Mouse (Mus musculus) cerebellum, adult 2 months (tissue): Measurements from ENCODE around the gene Dock1.

Experiments
- CTCF ChIP-seq: fragments of 200-500 bp; IDR thresholded peaks from 2 replicates; pipeline ENCODE4 v1.5.1; 2011; ENCODE audit warnings: low read depth, mild to moderate bottlenecking, control low read depth, low read length, moderate library complexity, borderline replicate concordance; ENCODE audit not compliant: insufficient read depth
- POLR2A ChIP-seq: fragments of 200-500 bp; IDR thresholded peaks from 2 replicates; pipeline ENCODE4 v1.6.1; 2011; ENCODE audit warnings: low read length, control low read depth, borderline replicate concordance; ENCODE audit not compliant: insufficient read depth

DNA sequence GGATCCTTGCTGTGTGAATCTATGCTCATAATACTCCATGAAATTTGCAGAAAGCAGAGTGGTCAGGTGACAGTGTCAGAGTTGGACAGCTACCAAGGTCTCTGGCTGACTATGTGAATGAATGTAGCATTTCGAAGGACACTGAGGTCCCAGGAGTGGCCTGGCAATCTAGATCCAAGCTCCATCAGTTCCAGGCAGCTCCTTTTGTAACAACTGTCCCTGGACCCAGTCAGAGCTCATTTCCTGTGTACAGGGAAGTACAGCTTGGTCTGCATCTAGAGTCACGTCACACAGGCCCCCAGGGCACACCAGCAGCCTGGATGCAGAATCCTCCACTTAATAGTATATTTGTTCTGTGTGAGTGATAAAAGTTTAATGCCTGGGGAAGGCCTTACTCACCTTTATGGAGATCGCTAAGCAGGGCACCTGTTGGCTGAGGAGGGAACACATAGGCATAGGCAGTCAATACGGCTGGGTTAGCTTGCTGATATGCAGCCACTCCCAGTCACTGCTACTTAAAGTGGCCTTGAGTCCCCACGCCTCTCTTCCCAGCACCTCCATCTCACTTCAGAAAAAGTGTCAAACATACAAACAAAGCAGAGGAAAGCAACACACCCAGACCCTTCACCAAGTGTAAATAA lies 4.7 kb upstream of the Dock1 start:
- TF ChIP-seq CTCF (no peak), POLR2A (no peak)
